Mouse (Mus musculus) thymus, postnatal 0 days (tissue): Measurements from ENCODE around the gene Vstm2b. TPM values are rescaled to one million over a fixed set of nuclear protein-coding genes. Genes with fewer than 3 reads are reported as not detected.

Experiments used
- DNase-seq: peaks from one replicate; pipeline ENCODE4 v3.0.0-alpha.2; 2015; ENCODE audit warnings: low spot score
- polyA plus RNA-seq: library from polyadenylated mRNA; unstranded; fragments of >200 nt; fragmentation: Nextera tagmentation; extraction: Ambion mirVana; gene quantifications from 2 replicates; pipeline ENCODE4 v1.2.1, GENCODE M21; 2015

Vstm2b gene
- 0.36 and 0.48 TPM in 2 replicates for polyA plus RNA-seq

DNA sequence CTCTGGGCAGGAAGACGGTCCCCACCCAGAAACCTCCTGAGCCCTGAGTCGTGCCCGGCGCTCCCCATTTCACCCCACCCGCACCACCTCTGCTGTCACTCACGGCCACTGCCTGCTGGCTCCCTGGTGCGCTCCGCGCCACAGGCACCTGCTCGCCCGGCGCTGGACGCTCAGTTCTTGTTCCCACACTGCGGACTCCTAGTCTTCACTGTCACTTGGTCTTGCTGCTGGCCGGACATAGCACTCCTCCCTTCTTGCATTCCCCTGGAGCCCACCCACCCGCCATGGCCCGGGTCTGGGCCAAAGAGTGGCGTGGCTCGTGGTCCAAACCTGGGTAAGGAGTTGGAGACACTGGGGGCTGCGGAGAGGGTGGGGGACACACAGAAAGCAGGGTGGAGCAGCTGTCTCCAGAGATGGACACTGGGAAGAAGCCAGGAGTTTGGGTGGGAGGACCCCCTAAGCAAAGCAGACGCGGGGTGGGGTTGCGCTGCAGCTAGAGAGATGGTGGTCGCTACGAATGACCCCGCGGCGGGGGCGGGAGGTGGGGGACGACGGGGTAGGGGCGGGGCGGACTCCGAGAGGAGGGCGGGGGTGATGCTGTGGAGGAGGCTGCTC is at the start of gene Vstm2b:
Vstm2b (plus strand) TSS at position 233 of the 615 bp plus-strand sequence.
- DNase-seq: no peak

DNA sequence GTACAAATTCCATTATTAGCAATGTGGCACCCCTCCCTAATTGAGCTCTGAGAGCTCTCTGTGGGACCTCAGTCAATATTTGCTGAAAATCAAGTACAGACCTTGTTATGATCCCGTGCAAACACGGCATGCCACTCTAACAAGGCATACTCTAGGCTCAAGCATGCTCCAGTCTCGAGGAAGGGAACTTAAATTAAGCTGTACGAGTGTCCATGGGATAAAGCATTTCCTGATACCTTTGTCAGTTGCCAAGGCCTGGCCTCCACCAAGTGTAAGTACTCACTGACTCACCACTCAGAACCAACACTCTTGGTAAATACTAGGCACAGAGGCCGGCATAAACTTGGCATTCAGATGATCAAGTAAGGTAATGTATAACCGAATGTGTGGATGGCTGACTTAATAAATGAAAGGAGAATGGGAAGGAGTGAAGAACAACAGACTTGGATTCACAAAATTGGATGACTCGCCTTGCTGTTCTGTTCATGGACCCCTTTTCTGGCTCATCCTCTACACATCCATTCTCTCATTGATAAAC is 42.0 kb upstream of the Vstm2b start:
- no peak for DNase-seq

DNA sequence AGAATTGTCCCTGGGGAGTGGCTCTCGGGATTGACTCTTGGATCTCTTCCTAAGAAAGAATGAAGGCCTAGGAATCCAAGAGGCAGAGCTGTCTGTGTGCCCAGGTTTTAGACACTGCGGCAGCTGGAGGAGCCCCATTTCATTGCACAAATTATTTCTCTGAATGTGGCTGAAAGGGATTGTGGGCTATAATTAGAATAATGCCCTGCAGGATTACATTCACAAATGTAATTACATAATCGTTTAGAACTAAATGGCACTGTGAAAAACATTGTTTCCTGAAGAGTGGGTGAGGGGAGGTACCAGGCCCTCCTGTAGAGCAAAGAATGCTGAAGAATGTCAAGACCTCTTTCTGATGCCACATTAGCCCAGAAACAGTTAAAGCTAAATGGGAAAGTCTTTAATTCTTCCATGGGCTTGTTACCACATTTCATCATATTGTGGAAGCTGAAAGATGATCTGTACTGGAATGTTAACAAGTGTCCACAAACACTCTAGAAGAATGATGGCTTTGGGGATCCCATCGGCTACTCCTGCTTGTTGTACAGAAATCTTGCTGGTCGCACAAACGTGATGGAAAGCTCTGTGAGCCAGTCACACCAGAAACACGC is 24.6 kb upstream of the Vstm2b start:
- no peak for DNase-seq

DNA sequence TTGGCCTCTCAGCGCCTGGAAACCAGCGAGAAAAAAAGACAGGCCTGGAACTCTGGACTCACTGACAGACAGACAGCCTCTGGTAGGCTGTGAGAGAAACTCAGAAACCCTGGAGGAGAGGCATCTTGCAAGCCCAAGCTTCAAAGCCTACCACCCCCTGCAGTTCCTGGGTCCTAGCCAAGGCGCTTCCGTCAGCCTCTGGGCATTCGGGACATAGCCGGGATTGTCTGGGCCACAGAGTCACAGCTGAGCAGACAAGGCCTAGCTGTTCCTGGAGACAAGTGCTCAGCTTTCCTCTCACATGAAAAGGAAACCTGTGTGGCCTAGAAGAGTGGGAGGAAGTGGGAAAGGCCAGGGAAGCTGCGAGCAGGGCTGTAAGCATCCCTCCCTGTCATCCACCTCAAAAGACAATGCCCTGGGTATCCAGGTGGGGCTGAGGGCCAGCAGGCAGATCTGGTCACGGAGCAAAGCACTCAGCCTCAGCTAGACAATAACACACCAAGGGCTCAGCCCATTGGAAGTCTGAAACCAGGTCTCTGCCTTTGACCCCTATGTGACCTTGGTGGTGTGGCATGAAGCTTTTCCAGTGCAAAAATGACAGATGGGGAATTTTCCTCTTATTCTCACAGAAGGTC is 13.2 kb upstream of the Vstm2b start:
- no peak for DNase-seq

DNA sequence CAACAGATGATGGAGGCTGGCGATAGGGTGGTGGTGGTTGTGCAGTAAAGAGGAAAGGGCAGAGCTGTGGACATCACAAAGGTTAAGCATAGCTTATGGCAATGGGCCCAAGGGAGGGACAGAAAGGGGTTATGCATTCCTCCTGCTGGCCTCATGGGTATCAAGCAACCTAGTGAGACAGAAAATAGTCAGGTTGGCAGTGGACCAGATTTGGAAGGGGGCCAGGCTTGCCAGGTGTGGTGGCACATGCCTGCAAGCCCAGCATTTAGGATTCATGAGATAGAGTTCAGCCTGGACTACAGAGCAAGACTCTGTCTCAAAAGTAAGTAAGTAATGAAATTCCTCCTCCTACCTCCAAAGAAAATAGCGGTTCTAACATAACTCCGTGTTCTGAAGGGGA is 9.8 kb upstream of the Vstm2b start:
- no peak for DNase-seq

DNA sequence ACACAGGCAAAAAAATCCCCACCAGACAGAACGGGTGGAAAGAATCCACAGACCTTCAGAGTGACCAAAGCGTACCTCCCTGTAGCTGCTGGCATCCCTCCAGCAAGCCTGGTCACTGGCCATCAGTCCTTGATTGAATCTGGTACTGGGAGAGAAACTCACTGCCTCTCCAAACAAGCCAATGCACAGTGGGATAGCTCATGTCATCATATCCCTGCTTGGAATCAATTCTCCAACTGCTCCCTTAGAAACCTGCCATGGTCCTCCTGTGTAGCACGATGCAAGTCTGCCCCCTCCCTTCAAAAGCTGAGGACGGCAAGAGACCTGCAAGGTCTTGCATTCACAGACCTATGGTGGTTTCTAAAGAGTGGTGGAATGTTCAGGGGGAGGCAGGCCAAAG is 1.2 kb upstream of the Vstm2b start:
- no peak for DNase-seq

DNA sequence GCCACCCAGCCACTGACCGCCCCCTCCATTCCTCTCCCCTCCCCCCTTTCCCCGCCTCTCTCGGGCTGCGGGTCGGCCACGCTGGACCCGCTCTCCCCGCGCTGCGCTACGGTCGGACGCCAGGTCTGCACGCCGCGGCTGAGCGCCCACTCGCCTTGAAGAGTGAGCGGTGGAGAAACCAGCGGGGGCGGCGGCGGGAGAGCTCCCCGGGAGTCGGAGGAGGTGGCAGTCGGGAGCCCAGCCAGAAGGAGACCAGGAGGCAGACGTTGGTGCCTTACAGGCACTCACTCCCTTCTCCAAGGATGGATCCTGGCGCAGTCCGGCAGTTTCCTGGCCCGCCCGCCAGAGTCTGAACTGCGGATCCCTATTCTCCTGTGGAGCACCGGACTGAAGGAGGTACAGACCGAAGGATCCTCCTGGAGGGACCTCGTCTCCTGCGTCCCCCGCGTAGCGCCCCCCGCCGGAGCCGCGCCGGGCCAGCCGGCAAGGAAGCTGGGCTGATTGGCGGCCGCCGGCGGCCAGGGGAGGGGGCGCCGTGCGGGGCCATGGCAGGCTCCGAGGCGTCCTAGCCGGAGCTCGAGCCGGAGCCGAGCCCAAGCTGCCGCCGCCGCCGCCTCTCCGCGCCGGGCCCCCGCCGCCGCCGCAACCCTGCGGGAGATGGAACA is 715 bp downstream of the Vstm2b start:
- no peak for DNase-seq

DNA sequence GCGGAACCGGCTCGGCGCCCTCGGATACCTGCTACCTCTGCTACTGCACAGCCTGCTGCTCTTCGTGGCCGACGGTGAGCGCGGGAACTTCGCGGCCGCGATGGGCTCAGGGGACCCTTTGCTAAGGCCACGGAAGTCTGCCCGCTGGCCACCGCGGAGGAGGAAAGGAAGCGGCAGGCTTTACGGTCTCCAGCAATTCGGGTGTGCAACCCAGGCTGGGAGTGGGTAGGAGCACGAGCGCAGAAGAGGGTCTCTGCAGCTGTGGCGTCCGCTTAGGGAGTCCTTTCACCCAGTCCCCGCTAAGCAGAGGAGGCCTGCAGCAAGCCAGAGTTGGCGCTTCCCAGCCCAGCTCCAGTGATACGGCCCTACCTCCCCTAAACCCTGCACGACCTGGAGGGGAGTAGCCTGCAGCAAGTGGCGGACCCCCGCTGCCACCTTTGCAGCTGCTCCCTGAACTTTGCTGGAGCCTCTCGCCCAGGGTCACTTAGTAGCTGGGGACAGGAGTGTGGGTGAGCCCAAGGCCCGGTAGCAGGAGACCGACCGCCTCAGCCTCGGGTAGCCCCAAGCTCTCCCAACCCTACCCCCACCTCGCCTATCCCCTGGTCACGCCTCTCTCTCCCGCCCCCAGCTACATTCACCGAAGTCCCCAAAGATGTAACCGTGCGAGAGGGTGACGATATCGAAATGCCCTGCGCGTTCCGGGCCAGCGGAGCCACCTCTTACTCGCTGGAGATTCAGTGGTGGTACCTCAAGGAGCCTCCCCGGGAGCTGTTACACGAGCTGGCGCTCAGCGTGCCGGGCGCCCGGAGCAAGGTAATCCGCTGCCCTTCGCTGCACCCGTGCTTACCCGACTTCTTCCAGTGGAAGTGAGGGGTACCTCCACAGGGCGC is 1.5 kb downstream of the Vstm2b start:
- no peak for DNase-seq

DNA sequence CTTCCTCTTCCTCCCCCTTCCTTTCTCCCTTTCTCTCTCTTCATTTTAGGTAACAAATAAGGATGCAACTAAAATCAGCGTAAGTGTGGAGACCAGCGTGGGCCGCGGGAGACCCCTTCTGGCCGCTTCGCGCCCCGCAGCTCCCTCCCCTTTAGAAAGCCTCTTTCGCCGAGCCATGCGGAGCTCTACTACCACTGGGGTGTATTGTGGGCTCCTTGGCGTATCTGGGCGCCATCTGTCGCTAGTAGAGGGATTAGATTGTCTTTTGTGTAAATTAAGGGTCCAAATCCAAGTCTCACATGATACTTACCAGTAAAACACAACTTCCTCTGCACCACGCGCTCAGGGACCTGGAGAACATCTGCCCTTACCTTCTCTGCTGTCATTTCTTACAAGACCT is 3.1 kb downstream of the Vstm2b start:
- peak; percentile 4 for DNase-seq

DNA sequence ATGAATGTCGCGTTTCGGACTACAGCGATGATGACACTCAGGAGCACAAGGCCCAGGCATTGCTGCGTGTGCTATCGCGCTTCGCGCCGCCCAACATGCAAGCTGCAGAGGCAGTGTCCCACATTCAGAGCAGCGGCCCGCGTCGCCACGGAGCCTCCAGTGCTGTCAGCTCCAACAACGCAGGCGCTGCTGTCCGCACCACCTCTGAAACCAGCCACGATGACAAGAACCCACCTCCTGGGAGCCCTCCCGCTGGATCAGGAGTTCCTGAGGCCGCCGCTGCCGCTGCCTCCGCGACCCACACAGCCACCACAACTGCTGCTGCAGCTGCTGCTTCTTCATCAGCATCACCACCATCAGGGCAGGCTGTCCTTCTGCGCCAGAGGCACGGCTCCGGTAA is 4.4 kb downstream of the Vstm2b start:
- DNase-seq: no peak

DNA sequence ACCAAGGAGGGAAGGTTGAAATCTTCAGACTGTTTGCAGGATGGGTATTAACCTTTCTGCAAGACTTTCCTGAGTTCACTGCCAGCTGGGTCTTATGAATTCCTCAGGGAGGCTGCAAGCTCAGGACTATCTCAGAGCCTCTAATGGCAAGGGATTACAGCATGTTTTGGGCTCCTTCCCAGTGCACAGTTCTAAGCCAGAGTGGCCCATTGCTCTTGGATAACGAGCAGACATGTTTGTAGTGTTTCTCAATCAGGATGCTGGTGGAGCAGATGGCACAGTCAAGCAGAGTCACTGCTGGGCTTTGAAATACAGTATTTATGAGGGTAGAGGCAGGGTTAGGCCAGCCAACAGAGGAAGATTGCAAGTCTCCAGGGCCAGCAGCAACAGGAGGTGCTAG is 8.4 kb downstream of the Vstm2b start:
- no peak for DNase-seq

DNA sequence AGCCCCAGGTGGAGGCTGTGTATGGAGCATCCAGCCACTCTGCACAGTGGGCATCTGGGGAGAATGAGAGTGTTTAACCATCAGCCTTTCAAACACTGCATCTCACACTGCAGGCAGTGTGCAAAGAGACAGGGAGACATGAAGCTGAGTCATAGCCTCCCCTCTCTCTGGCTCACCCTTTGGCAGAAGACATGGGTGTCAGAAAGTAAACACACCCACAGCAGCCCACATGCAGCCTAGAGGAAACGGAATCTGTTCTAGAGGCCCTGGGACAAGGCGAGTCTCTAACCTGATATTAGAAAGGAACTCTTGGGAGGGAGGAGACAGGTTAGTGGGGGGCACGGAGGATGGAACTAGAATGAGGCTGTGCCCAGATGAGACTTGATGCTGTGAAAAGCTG is 18.6 kb downstream of the Vstm2b start:
- no peak for DNase-seq

DNA sequence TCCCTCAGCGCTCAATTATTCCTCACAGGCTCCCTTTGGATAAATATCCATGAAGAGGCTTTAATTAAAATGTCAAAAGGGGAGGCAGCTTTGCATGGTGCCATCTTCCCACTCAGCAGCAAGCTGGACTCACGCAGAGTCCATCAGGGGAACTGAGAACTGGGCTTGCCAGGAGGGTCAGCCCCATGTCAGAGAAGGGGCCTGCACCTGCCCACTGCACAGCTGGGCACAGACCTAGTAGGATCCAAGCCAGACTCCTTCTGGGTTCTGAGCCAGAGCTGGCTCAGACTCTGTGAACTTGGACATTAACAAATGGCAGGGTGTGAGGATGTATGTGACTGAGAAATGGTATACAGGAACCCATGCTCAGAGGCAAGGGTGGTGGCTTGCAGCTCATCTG is 22.0 kb downstream of the Vstm2b start:
- DNase-seq: no peak

DNA sequence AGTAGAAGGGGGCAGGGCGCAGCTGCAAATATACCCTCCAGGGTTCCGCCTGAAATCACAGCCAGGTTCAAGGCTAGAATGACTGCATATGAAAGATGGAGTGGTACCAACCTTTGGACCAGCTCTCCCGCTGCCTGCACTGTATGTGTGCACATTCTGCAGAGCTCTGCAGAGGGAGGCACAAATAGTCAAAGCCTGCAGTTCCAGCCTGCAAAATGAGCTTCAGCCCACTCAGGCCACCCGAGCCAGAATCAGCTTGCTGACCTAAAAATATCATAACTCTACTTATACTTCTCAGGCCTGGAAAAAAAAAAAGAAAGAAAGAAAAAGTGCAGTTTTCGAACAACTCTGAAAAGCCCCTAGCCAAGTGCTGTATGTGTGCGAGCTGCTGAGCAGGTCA is 23.2 kb downstream of the Vstm2b start:
- DNase-seq: no peak

DNA sequence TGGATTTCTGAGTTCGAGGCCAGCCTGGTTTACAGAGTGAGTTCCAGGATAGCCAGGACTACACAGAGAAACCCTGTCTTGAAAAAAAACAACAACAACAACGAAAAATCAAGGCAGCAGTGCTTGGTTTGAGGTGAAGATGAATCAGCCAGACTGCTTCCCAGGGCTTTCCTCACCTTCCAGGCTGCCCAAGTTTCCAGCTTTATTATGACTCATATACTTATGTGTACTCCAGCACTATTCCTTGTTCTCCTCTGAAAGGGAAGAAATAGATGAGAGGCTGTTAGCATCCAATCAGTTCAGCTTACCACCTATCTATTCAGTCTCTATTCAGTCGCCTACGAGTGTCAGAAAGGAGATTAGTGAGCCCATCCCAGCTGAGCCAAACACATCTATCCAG is 24.7 kb downstream of the Vstm2b start:
- DNase-seq: no peak

DNA sequence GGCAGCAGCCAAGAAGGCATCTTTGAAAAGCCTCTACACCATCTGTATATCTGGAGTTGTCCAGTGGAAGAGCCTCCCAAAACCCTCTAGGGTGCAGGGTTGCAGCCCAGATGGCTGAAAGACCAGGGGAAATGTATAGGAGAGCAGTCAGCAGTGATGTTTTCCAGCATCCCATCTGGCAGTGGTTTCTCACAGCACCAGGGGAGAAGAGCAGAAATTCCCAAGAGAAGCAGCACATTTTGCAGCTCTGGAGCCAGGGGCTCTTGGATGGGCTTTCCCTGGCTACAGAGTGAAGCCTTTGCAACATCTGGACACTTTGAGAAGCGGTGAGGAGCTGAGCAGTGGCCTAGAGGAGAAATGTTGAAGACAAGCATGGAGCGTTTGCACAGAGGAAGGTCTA is 30.3 kb downstream of the Vstm2b start:
- DNase-seq: no peak

DNA sequence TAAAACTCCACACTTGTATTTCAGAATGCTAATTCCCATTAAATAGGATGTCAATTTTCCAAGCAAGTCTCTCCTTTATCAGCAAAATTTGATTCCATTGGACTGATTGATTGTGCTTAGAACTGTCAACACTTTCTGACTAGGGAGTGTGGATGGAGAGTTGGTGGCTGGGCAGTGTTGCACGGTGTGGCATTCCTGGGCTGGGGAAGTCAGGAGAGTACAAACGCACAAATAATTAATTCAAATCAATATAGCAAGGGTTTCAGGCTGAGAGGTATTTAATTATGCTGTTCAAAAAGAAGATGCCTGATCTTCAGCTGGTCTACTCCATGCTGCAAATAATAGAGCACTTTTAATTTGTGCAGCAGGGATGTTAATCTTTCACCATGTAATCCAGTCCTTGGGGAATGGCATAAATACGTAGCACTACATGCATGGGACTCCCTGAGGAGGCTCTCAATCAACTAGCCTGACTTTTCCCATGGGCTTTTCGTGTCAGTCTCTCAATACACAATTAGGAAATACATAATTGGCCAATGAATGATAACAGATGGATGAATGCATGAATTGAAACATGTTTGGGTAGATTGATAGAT is 38.6 kb downstream of the Vstm2b start:
- no peak for DNase-seq

DNA sequence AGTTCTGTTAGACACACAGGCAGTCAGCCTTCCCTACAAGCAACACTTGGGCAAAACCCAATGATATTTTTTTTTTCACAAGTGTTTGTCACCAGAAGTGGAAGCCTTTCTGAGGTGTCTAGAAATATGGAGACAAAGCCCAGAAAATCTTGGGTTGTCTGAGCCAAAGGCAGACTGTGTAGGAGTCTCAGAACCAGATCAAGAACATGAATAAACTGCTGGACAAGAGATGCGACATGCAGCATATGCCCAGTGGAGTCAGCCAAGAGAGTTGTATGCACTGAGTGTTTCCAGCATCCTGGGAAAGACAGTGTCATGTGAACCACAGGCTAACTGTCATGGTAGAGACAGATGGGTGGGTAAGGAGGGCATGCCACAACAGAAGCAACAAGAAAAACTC is 41.2 kb downstream of the Vstm2b start:
- no peak for DNase-seq

DNA sequence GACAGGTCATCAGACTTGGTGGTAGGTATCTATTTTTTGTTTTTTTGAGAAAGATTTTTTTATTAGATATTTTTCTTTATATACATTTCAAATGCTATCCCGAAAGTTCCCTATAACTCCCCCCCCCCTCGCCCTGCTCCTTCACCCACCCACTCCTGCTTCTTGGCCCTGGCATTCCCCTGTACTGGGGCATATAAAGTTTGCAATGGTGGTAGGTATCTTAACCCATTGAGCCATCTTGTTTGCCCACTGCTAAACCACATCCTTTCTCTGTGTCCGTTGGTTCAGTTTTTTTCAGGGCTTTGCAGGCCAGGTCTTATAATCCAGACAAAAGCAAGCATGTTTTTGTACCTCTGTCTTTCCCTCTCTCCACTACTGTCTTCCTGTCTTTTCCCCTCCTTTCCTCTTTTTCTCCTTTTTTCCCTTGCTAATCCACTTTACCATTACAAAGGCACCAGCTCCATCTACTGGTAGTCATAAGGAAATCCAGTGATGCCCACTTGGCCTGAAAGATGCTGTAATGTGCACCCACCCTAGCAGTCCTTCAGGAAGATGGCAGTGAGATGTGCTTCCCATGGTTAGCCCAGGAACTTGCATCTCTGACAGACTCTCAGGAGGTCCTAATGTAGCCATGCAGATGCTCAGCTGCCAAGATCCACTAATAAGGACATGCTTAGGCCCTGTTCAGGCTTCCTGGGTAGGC is 44.3 kb downstream of the Vstm2b start:
- no peak for DNase-seq
